Mouse (Mus musculus): ENCODE data around the gene Dlx4.

Gene Dlx4

GRCm38 (mm10) chr11:95145851-95146403 is at the start of gene Dlx4:
TSS of gene Dlx4 (minus strand) at chr11:95146263.
- DNase-seq, result peak; percentile 72

GRCm38 (mm10) chr11:95189863-95190262 is 43.8 kb upstream of the Dlx4 start:
- DNase-seq, result no peak

DNA sequence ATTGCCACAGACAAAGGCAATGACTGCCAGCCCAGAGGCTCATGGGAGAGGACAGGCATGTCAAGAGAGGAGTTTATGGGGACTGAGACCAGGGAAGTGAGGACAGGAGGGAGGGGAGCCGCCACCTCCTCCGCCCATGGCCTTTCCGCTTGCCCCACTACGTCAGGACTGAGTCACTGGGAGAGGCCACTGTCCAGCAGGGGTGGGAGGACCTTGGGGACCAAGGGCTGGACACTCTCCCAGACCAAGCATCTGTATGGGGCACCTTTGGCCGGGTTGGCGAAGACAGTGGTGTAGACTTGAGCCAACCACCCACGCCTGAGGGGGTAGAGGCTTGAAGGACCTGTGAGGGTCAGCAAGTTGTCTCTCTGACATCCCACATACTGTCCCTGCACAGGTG is 40.8 kb upstream of the Dlx4 start:
- DNase-seq, result no peak

GRCm38 (mm10) chr11:95185700-95186099 is 39.6 kb upstream of the Dlx4 start:
- DNase-seq, result peak; percentile 75

DNA sequence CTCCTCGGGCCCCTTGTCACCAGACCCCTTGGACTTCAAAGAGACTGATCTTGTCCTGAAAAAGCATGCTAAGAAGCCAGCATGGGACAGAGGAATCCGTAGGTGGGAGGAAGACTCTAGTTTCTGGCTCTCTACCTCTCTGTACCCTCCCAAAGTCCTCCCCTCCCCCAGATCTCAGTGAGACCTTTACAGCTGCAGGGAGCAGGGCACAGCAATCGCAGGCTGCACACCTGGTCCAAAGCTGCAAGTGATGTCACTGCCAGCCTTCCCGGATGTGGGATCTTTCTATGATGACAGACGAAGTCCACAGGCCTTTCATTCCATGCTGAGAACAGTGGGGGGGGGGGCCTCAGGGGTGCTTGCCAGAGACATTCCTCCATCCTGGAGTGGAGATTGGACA is 38.5 kb upstream of the Dlx4 start:
- no peak for DNase-seq

GRCm38 (mm10) chr11:95179311-95179710 is 33.2 kb upstream of the Dlx4 start:
- DNase-seq, result peak; percentile 34

DNA sequence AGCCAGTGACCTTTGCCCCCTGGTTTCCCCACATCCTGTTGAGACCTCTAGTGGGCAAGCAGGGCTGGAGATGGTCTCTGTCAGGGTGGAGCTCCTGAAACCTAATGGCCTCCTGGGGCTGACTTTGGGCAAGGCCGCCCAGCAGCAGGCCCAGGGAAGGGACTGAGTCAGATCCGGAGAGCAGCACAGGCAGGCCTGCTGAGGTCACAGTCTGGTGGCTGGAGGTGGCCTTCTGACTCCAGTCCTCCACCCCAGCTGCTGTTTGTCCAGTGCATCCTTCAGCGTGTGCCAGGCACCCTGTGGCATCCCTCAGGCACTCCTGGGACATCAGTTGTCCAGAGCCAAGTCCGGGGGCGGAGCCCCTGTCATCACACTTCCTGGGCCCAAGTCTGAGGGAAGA is 19.8 kb upstream of the Dlx4 start:
- DNase-seq, result no peak

DNA sequence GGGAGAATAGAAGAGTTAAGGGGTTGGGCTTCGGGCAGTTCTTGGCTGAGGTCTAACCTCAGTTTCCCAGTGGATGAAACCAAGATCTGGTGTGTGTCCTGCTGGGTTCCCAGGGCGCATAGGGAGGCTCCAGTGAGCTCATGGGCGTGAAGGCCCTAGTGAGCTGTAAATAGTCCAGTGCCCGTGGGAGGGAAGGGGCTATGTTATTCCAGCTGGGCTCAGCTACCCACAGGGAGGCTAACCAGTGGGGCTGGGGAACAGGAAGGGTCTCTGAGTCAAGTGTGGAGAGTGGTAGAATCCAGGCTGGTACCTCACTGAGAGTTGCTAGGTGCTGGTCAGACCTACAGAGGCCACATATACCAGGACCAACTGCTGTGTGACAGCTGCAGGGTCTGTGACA is 15.6 kb upstream of the Dlx4 start:
- no peak for DNase-seq

DNA sequence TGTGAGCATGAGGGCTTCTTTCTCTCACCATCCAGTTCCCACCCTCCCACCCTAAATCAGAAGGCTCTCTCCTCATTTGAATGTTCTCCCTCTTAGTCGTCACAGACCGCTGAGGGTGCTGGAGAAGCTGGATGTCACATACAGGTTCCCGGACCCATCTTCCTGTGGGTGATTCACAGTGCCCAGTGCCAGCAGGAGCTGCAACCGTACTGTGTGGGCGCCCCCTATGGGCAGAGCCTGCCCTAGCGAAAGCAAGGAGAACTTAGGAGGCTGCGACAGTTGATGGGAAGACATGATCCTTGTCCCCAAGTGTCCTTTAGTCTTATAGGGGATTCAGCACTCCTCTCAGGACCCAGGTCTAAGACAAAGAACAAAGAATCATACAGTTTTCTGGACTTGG is 14.6 kb upstream of the Dlx4 start:
- DNase-seq, result no peak

- DNase-seq, result no peak
These were observed 13.8 kb upstream of the Dlx4 start for GRCm38 (mm10) chr11:95159763-95160371.

GRCm38 (mm10) chr11:95157872-95158271 is 11.8 kb upstream of the Dlx4 start:
- no peak for DNase-seq

GRCm38 (mm10) chr11:95157356-95157755 is 11.3 kb upstream of the Dlx4 start:
- DNase-seq, result no peak

DNA sequence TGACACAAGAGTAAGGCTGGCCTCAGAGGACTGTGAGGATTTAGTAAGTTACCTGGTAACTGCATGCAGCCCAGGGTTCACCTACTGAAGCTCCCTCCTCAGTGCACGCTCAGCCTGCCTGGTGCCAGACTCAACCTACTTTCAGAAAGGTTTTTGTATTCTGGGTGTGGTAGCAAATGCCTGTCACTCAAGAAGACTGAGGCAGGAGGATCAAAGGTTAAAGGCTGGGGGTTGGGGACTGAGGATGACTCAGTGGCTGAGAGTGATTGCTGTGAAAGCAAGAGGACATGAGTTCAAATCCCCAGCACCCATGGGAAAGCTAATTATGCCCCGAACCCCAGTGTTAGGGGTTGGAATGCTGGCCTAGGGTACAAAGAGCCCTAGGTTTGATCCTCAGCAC is 9.4 kb upstream of the Dlx4 start:
- DNase-seq, result no peak

DNA sequence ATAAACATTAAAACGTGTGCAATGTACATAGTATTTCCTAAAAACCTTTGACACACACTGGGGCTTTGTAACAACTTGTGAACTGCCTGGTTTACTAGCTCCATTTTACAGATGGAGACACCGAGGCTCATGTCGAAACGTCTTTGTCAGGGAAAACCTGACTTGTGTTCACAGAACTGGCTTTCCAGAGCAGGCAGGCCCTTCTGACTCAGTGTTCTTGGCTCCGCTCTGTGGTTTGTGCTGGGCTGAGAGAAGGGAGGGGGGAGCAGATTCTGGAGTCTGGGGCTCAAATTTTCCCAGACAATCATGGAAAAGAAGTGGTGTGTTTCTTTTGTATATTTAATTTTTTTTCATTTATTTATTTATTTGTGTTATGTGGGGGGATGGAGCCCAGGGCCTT is 7.6 kb upstream of the Dlx4 start:
- no peak for DNase-seq

GRCm38 (mm10) chr11:95153116-95153515 is 7.1 kb upstream of the Dlx4 start:
- no peak for DNase-seq

DNA sequence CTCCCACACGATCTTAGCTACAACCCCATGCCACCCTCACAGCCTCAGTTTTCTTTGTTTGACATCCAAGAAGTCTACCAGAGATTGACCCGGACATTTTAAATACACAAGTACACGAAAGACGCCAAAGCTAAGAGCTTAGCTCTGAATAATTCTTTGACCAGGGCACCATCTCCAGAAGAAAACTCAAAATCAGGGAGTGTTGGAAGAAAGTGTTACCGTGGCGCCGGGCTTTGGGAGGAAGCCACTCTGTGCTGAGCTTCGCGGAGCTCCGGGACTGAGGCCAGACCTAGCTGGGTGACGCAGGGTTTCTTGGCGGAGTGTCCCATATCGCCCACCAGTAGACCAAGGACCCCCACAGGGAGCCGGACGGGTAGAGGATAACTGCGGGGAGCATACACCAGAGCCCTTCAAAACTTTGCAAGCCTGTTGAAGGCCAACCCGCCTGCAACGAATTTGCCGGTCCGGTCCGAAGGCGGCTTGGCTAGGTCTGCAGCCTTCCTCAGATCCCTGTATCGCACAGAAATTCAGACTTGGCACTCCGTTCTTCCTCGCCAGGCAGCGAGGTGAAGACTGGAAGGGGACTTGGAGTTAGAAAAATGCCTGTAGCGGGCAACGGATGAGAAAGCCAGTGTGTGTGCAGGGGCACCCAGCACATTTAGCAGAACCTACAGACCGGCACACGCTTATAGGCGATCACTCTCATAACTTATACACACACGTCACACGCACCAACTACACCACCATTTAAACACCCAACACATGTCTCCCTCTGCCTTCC is 4.4 kb upstream of the Dlx4 start:
- DNase-seq, result no peak

DNA sequence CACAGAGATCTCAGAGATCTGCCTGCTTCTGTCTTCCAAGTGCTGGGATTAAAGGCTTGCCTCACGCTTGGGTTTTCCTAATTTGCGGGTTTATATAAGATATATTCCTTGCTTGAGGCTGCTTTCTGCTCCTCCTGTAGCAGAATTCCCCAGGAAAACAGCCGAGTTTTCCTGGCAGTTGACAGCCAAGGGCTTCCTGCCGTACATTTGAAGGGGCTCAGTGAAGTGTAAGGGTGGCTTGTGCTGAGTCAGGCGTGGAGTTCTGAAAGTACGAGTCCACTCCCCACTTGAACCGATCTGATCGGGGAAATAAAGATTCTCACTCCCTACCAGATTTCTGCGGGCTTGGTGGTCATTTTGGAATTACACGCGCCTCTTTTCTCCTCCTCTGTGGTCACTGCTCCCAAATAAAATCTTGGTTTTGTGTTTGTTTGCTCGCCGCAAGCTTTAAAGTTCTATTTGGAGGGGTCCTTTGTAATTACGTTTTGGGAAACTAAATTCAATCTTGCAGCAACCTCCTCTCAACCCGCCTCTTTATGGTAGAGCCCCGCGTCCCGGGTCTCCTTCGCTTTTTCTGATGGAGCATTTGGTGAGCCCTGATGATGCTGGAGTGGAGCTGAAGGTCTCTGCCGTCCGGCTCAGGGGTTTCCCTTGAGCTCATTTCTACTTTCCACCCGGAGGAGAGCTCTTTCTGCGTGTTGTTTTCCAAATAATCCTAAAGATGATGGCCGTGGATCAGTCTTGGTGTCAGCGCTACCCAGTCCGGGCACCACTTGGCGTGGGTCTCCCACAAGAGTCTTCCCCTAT is 3.6 kb upstream of the Dlx4 start:
- no peak for DNase-seq

DNA sequence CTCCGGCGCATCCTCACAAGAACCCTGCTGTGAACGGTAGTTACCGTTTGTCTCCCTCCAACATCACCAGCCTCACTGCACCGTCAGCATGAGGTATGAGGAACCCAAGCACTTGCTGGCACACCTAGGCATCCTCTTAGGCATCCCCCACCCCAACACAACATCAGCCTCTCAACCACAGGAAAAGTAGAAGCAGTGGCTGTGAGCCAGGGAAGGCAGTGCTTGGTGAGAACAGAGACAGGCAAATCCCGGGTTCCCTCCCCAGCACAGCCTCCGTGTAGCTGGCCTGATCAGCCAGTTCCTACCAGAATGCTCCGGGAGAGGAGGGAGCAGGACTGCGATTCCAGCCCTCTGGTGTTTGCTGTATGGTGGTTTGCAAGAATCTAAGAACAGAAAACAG is 2.7 kb upstream of the Dlx4 start:
- DNase-seq, result no peak

- no peak for DNase-seq
These were observed 1.0 kb downstream of the Dlx4 start for GRCm38 (mm10) chr11:95144946-95145483.

- DNase-seq, result no peak
These were observed 1.7 kb downstream of the Dlx4 start for GRCm38 (mm10) chr11:95144091-95144945.

- DNase-seq, result no peak
These were observed 2.4 kb downstream of the Dlx4 start for GRCm38 (mm10) chr11:95143663-95144062.

DNA sequence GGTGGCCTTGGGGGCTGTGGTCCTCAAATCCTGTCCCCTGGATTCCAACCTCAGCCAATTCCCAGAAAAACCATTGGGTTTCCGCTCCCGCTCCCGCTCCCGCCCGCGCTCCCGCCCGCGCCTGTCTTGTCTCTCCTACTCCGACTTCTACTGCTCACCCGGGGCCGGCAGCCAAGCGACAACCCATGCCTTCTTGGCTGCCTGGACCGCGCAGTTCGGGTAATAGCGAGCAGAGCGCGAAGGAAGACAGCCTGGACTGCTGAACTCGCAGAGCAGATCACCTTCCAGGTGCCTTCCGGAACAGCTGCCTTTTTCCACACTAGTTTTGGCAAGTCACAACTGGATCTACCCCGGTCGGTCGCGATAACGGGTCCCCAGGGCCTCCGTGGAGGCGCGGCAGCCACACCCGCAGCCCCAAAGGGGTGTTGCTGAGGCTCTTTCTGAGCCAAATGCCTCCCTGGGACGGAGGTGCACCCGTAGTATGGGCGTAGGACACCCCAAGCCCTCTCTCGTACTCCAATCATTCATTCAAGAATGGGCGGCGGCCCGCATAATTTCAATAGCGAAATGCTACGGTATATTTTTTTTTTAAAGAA is 3.0 kb downstream of the Dlx4 start:
- peak; percentile 54 for DNase-seq

All from retina, postnatal 1 day (tissue).